Mouse (Mus musculus): ENCODE measurements at regions not wholly inside any gene's neighbourhood (a gene's known extent, or its start where the extent isn't known, plus 50 kb on each side); places are given as distances from the start of the nearest gene placed in this dataset.
A peak's percentile ranks its signal among the peaks of the same experiment; 100 is the strongest.

DNA sequence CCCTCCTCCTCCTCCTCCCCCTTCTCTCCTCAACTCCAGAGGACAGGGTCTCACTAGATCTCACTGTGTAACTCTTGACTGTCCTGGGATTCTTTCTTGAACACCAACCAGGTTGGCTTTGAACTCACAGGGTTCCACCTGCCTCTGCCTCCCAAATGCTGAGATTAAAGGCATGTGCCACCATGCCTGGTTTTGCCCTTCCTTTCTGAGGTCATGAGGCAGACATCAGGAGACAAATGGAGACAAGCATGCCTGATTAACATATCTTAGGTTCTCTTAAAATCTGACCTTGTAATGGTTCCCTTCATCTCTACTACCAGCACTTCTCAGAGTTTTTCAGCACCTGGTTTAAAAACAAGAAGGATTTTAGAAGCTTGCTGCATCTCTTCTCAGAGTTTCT lies 143.5 kb downstream of the Gm10260 start:
- DNase-seq (ENCODE audit: low spot score in 2 of 2) = no peak

GRCm38 (mm10) chr13:97607221-97607723 lies 153.2 kb downstream of the Gm10260 start:
- peak in 1 of 2 experiments; percentile 31 for DNase-seq (ENCODE audit: low spot score in 2 of 2)

- DNase-seq (ENCODE audit: low spot score in 2 of 2) = no peak
Observed at GRCm38 (mm10) chr13:97604451-97604850, 156.0 kb downstream of the Gm10260 start.

GRCm38 (mm10) chr13:97601135-97601730 lies 159.2 kb downstream of the Gm10260 start:
- no peak for DNase-seq (ENCODE audit: low spot score in 2 of 2)

DNA sequence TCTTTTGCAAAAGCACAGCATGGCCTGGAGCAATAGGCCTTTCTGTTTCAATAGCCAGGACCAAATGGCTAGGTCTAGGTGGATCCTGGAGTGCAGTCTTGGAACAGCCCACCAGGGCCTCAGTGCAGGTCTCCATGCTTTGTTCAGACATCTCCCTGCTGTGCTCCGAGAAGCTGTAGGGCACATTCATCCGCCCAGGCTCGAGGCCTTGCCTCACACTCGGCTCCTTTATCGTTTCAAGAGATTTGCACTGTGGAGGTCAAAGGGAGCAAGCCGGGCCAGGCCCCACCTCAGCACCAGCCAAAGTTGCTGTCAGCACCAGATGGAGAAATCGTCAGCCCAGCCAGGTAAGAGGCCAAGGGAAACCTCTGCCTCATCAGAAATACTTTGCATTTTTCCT lies 160.3 kb downstream of the Gm10260 start:
- no peak for DNase-seq (ENCODE audit: low spot score in 2 of 2)

- no peak for DNase-seq (ENCODE audit: low spot score in 2 of 2)
Observed at GRCm38 (mm10) chr13:97598507-97599431, 161.7 kb downstream of the Gm10260 start.

DNA sequence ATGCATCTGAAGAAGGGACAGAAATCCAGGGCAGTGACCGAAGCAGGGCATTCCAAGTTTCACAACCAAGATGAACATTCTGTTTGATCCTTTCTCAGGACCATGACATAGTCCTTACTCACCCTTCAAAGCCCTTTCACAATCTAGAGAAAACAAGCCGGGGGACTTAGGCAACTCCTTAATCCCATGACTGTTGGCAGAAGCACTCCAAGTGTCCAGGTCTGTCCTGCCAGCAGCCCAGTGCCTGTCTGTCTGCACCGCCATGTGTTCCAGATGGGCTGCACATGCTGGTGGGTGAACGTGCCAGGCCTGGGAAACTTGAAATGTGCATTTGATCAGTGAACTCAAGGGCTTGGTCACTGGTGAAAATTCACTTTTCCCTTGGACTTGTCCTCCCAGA lies 165.6 kb downstream of the Gm10260 start:
- no peak for DNase-seq (ENCODE audit: low spot score in 2 of 2)

- no peak for DNase-seq (ENCODE audit: low spot score in 2 of 2)
Observed at GRCm38 (mm10) chr13:97589626-97590025, 170.8 kb downstream of the Gm10260 start.

DNA sequence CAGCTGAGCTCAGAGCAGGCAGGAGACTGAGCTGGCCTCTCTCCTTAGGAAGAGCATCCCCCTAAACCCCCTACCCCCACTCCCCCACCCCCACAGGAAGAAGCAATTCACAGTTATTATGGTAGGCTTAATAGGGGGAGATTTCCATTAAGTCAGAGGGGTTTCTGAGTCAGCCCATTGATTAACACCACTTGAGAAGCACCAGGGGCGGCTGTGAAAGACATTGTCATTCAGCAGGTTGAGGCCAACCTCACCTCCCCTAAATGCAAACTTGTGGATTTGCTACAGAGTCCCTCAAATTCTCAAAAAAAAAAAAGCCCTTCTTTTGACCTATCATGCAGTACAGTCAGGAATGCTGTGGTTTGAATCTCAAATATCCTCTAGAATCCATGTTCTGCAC lies 172.3 kb downstream of the Gm10260 start:
- no peak for DNase-seq (ENCODE audit: low spot score in 2 of 2)

DNA sequence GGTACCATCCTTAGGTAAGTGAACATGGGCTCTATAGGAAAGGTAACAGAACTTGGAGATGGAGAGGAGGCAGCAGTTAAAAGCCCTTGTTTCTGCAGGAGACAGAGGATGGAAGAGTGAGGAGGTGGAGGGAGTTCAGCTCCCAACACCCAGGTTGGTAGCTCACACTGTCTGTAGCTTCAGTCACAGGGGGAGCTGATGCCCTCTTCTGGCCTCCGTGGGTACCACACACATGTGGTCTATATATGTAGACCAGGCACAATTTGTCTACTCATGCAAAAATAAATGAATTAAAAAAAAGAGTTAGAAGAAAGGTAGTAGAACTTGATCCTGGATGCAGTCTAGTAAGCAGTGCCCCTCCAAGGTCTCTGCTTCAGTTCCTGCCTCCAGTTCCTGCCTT lies 173.3 kb downstream of the Gm10260 start:
- DNase-seq (ENCODE audit: low spot score in 2 of 2) = no peak

GRCm38 (mm10) chr13:97584045-97584444 lies 176.4 kb downstream of the Gm10260 start:
- DNase-seq (ENCODE audit: low spot score in 2 of 2) = no peak

DNA sequence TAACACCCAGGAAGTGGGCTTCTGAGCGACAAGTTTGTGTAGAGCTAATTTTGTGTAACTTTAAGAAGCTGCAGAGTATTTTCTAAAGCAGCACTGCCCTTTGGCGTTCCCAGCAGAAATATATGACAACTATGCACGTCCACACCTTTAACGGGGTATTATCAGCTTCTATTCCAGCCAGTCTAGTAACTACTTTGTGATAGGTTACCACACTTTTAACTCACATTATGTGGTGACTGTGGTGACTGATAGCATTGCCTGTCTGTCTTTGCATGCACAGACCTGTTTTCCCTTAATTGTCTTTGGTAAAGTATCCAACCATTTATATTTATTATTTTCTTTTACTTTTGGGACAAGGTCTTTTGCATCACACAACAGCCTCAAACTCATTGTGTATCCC lies 179.1 kb downstream of the Gm10260 start:
- DNase-seq (ENCODE audit: low spot score in 2 of 2) = no peak

GRCm38 (mm10) chr13:97580241-97580874 lies 180.1 kb downstream of the Gm10260 start:
- no peak for DNase-seq (ENCODE audit: low spot score in 2 of 2)

DNA sequence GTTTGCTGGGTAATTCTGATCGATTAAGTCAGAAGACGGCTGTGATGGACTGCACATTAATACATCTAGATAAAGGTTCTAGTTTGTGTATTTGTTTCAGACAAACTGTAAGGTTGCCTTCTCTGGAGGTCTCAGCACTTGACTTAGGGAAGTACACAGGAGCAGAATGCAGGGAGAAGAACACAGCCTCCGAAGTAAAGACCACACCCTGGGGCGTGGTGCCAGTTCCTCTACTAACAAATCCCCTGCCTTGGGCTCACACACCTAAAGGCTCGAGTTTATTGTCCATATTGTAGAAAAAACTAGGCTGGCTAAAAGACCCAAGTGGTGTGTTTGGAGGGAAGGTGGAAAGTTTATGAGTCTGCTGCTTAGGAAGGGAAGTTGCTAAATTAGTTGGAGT lies 181.8 kb downstream of the Gm10260 start:
- no peak for DNase-seq (ENCODE audit: low spot score in 2 of 2)

DNA sequence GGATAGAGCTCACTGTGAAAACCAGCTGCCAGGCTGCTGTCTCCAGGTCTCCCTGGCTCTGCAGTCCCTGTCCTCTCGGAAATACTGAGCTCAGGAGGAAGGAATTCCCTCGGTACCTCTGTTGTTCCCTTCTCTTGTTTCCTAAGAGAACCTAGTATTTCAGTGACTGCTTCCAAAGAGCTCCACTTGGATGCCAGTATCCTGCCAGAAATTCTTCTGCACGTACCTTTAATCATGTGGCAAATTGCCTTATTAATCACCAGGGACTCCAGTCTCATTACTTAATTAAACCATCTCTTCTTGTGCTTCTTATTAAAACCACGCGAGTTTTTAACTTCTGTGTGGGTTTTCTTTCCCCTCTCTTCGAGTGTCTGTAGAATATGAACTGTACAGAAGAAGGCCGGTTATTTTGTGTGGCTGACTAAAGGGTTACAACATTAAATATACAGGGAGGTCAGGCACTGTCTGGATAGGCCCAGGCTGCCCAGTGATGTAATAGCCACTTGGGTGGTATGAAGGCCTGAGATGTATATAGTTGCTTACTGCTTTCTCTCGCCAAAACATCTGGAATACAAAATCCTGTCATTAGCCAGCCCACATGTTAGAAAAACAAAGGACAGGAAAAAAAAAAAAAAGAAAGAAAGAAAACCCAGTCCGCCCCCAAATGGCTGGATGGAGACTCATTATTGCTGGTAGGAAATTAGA lies 183.2 kb downstream of the Gm10260 start:
- no peak for DNase-seq (ENCODE audit: low spot score in 2 of 2)

DNA sequence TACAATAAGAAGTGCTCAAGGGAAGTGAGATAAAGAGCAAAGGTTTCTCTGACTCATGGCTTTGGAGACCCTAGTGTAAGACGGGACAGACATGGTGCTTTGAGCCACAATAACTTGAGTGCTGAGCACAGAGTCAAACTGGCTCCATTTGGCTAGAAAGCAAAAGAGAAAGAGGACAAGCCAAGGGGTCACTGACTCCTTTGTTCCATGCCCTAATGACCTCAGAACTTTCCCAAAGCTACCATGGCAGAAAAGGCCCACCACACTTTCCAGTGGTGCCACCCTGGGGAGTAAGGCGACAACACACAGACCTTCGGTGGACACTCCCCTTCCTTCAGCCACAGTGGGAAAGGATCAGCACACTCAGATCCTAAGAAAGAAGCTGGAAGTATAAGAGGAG lies 186.8 kb downstream of the Gm10260 start:
- no peak for DNase-seq (ENCODE audit: low spot score in 2 of 2)

- DNase-seq (ENCODE audit: low spot score in 2 of 2) = no peak
Observed at GRCm38 (mm10) chr13:97572352-97572751, 188.1 kb downstream of the Gm10260 start.

GRCm38 (mm10) chr13:97570009-97570408 lies 190.4 kb downstream of the Gm10260 start:
- no peak for DNase-seq (ENCODE audit: low spot score in 2 of 2)

GRCm38 (mm10) chr13:97567632-97568031 lies 192.8 kb downstream of the Gm10260 start:
- DNase-seq (ENCODE audit: low spot score in 2 of 2) = no peak

- DNase-seq (ENCODE audit: low spot score in 2 of 2) = no peak
Observed at GRCm38 (mm10) chr13:97566071-97566470, 194.4 kb downstream of the Gm10260 start.

- DNase-seq (ENCODE audit: low spot score in 2 of 2) = no peak
Observed at GRCm38 (mm10) chr13:97562241-97562640, 198.2 kb downstream of the Gm10260 start.

- no peak for DNase-seq (ENCODE audit: low spot score in 2 of 2)
Observed at GRCm38 (mm10) chr13:97560789-97561188, 199.6 kb downstream of the Gm10260 start.

Data from frontal cortex, postnatal 10 days (tissue).